Mouse (Mus musculus): ENCODE results near the gene Gm49387.
"Not testable (repeated sequence)": the region's sequence is repeated elsewhere in the genome, so short reads cannot be mapped to it uniquely, and the experiment has no call there.

The Gm49387 gene

DNA sequence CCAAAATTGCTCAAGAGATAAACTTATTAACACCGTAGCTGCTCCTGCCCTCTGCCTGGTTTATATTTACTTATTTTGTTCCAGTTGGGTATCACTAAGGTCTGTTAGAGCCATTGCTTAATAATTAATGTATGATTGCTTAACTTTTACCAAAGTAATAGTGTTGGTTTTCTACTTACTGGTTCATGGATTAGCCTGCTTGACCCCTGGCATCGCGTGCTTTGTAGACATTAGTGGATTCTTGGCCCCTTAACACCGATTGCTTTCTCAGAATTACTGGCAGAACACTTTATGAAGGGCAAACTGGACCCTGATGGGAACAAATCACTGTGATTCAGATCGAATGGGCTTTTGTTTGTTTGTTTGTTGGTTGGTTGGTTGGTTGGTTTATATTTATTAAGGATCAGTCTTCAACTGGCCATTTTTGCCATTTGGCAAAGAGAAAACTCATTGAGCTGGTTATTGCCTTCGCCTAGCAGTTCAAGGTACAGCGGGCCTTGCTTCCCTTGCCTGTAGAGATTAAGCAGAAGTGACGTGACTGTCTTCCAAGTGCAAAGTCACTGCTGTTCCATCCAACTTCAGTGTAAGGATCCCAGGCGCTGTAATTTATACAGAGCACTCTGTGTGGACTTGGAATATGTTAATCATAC lies 953 bp upstream of the Gm49387 start:
- no peak for DNase-seq (ENCODE audit: low spot score in 2 of 2)

DNA sequence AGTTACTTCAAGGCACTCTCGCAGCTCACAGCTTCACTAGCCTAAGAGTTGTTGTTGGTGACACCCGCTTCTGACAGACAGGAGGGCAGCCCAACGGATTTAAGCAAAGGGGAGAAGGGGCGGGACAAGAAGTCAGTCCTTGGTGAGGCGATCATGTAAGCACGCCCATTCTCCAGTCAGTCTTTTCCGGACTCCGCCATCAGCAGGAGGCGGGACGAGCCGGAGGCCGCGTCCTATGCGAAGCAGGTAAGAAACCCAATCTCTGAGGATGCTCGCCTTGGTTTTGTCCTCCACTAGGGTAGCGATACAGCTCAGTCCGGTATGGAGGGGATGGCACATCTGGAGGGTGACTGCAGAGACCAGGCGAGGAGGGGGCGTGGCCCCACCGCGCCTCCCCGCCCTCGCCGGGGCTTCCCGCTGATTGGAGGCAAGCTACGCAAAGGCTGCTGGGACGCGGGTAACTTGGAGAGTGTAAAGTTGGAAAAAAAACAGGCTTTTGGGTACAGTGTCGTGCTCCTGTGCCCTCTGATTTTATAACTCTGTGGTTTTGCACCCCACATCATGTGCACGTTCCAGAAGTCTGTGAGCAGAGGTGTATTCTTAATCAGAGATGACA lies 320 bp upstream of the Gm49387 start, which contains the start of the genes Btd and Hacl1:
Btd (plus strand) TSS at position 139 of the 616 bp plus-strand sequence.
Hacl1 (minus strand) TSS at position 397 of the 616 bp plus-strand sequence.
- DNase-seq (ENCODE audit: low spot score in 2 of 2), result peak; percentile 83 to 88

DNA sequence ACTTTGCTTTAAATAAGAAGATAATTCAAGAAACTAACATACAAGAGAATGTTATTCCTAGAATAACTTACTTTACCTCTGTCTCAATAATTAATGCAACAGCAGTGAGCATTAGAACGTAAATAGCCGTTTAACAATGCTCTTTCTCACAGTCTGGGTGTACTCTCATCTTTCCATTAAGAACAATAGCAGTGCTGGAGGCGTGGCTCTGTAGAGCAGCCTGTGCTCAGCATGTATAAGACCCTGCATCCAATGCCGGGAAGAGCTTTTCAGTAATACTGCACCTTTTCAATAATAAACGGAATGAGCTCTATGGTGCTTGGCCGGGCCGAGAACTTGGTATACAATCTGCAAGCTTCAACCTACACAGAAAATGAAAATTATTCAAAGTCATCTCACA lies 10.0 kb downstream of the Gm49387 start:
- DNase-seq (ENCODE audit: low spot score in 2 of 2), result no peak

DNA sequence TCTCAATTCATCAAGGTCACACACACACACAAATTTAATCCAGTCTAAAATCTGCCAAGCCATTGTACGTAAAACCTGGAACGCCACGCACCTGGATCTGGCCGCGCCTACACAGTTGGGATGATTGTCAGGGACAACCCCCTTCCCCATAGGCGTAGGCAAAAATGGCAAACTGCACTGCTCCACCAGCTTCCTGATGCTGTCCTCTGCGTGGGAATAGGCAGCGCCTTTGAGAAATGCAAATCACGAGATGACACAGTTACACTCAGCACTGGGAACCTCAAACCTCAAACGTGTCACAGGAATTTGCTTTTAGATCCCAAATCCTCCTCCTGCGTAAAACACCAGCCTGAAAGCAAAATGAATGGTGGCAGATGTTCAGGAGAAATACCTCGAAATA lies 17.9 kb downstream of the Gm49387 start:
- no peak for DNase-seq (ENCODE audit: low spot score in 2 of 2)

DNA sequence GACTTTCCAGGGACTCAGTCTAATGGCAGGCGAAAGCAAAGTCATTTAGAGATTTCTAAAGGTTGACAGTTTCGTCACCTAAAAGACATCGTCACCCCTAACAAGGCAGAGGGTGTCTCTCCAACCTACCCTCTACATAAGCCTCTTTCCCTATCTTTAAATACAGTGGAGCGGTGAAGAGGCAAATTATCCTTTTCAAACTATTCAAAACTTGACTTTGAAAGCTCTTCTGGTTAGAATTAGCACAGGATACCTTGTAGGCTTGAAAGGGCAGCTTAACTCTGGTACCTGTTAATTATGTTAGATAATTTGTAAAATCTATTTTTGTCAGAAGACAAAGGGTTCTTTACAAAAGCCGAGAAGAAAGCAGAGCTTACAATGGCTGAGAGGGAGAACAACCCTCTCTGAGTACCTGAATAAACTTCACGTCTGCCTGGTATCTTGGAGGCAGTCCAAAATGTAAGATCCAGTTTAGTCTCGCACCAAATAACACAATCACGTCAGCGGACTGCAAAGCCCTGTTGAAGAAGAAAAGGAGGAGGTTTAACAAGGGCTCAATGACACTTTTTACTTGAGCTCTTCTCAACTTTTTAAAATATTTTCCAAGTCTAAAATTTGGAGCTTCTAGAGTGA lies 20.0 kb downstream of the Gm49387 start:
- DNase-seq (ENCODE audit: low spot score in 2 of 2), result no peak

DNA sequence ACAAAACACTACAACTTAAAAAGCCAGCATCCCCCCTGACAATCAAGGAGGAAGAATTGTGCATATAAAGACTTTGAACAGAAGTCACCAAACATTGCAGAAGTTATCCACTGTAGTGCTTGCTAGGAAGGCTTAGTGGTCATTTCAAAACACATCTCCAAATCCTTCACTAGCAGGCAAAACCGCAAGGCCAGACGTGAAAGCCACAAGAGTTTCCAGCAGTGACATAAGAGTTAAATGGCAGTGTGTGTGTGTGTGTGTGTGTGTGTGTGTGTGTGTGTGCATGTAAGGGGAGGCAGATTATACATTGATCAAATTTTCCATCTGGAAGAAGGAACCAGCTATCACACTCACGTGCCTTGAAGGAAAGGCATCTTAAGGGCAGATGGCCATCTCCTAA lies 22.7 kb downstream of the Gm49387 start:
- DNase-seq (ENCODE audit: low spot score in 2 of 2), result no peak

DNA sequence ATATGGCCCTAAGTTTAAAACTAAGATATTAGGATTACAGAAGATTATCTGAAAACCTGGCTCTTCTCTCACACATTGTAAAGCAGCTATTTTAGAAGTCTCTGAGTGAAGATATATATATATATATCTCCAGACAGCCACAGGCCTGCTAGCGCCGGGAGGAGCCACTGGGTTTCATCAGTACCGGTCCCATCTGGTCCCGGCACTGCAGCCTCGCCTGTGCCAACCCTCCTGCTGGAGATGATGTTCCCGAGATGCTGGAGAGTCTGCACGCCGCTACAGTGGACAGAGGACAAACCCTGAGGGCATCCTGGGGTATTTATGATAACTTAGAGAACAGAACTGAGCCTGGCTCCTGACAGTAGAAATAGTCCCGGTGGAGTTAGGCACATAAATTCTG lies 23.5 kb downstream of the Gm49387 start:
- DNase-seq (ENCODE audit: low spot score in 2 of 2), result no peak

DNA sequence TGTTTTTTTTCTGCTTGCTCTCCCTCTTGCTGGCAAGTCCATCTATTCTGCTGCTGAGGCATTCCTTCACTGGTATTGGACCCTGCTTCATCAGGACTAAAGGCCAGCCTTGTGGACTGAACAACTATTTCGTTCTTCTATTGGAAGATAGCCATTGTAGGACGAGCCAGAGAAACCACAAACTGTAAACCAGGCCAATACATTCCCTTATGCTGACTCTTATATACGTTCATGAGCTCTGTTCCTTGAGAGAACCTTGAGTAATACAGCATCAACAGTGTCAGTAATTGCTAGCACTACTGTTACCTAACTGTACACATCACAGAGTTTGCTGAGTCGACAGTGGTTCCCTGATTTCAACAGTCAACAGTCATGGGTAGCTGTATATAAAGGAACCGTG lies 27.0 kb downstream of the Gm49387 start:
- no peak for DNase-seq (ENCODE audit: low spot score in 2 of 2)

DNA sequence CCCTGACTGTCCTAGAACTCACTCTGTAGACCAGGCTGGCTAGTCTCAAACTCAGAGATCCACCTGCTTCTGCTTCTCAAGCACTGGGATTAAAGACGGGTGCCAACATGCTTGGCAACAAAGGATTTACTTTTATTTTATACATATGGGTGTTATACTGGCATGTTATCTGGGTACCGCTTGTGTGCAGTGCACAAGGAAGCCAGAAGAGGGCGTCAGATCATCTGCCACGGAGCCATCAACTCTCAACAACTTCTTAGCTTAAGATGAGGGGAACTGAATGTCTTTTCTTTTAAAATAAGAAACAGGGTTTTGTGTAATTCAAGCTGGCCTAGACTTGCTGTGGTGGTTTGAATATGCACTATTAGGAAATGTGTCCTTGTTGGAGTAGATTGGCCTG lies 28.7 kb downstream of the Gm49387 start:
- DNase-seq (ENCODE audit: low spot score in 2 of 2), result no peak

DNA sequence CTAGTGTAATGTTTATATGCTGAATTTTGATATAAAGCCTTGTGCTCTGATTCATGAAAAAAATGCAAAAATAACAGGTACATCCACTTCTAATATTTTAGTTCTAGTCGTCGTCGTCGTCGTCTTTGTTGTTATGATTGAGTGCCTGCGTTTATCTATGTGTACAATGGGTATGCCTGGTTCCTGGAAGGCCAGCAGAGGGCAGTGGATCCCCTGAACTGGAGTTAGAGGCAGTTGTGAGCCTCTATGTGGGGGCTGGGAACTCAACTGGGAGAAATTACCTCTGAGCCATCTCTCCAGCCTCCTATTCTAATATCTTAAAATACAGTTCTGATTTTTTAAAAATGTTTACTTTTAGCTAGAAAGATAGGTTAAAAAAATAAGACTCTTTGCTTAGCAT lies 35.2 kb downstream of the Gm49387 start:
- DNase-seq (ENCODE audit: low spot score in 2 of 2), result no peak

DNA sequence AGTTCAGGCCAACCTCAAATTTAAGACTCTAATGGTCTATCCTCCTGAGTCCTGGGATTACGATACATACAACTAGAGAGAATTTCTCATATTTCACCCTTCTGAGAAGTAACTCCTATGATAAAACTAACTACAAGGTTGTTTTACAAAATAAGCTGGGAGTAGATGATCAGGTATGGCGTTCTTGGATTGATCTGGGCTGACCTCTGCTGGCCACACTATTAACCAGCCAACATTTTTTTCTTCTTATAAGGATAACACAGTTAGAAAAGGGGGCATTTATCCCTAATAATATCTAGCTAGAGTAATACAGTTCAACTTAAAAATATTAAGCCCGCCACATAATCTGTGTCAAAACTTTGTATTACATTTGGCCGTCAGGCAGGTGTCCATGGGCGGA lies 35.8 kb downstream of the Gm49387 start:
- DNase-seq (ENCODE audit: low spot score in 2 of 2), result no peak

DNA sequence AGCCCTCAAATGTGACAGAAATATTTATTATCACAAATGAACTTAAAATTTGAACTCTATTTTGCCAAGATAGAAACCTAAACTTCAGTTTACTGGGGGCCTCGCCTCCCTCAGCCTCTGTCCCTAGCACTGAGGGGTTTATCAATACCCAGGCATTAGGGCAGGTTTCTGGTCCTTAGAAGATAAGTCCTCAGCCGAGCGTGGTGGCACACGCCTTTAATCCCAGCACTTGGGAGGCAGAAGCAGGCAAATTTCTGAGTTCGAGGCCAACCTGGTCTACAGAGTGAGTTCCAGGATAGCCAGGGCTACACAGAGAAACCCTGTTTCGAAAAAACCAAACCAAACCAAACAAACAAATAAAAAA lies 38.1 kb downstream of the Gm49387 start:
- DNase-seq (ENCODE audit: low spot score in 2 of 2), result not testable (repeated sequence)

DNA sequence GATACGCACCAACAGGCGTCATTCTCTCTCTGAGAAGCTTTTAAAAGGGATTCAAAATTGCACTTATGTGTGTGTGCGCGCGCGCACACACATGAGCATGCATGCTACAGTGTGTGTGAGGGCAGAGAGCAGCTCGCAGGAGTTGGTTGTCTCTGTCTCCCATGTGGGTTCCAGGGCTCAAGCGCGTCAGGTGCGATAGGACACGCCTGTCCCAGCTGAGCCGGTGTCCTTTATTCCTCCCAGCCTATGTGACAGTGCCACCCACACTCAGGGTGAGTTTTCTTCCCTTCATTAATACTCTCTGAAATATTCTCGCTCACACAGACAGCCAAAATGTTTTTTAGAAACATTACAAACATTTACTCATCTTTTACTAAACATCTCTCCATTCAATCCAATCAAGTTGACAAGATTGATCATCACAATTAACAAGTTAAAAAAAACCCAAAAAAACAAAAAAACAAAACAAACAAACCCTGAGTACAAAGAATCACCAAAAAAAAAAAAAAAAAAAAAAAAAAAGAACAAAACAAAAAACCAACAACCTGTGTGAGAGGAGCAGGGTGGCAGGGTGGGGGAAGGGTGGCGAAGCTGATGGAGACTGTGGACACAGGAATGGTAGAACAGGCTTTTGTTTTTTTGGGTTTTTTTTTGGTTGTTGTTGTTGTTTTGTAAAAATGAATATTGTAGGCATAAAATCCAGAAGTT lies 38.6 kb downstream of the Gm49387 start:
- DNase-seq (ENCODE audit: low spot score in 2 of 2), result no peak

DNA sequence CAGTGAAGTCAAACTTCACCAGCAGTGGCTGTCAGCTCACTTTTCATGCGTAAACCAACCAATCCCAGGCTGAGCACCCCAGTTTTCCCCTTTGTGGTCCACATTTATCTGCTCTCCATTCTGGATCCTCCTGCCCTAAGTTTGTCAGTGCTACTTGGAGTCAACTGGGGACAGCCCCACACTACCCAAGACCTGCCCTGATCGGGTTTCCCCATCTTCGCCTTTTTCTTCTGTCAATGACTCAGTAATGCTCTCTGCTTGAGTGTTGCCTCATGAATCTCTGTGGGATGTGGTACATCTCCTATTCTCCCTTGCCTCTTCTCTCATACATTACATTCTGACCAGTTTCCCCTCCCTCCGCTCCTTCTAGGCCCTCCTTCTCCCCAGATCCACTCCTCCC lies 43.2 kb downstream of the Gm49387 start:
- no peak for DNase-seq (ENCODE audit: low spot score in 2 of 2)

DNA sequence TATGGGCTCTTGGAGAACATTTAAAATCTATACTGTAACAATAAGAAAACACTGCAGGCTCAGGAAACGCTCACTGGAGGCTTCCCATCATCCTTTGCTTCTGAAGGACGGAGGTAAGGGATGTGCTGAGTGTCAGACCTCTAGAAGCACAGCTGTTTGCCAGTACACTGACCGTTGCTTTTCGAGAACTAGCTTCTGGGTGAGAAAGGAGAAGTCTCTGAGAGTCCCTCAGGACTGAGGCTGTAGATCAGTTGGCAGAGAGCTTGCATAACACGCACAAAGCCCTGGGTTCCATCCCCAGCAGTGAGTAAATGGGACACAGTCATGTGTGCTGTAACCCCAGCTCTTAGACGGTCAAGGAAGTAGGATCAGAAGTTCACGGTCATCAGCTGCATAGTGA lies 44.3 kb downstream of the Gm49387 start:
- no peak for DNase-seq (ENCODE audit: low spot score in 2 of 2)

DNA sequence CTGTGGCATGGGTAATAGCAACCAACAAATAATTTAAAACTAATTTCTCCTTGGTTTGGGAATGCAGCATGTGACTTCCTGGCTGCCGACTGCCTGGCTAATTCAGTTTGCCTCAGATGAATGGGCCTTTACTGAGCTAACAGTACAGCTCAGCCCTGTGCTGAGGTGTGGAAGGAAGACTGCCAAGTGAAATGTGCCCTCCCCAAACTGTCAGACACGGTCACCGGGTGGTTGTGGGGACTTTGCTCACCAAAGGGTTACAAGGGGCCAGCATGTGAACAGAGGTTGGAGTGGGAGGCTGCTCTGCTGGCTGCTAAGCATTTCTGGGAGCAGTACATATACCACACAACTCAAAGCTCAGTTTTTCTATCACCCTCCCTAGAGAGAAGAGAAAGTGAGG lies 46.0 kb downstream of the Gm49387 start:
- no peak for DNase-seq (ENCODE audit: low spot score in 2 of 2)

DNA sequence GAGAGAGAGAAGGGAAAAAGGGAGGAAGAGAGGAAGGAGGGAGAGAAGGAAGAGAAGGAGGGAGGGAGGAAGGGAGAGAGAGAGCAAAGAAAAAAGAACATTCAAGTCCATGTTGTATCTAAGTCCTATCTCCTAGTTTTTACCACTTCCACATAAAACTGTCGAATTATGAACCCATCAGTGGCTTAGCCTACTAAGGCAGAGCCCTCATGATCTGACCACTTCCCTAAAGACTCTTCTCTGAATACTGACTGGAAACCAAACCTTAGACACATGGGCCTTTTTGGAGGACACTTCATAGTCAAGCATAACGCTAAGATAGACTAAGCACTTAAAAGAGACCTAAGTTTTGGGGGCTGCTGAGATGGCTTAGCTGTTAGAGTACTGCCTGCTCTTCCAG lies 47.6 kb downstream of the Gm49387 start:
- no peak for DNase-seq (ENCODE audit: low spot score in 2 of 2)

DNA sequence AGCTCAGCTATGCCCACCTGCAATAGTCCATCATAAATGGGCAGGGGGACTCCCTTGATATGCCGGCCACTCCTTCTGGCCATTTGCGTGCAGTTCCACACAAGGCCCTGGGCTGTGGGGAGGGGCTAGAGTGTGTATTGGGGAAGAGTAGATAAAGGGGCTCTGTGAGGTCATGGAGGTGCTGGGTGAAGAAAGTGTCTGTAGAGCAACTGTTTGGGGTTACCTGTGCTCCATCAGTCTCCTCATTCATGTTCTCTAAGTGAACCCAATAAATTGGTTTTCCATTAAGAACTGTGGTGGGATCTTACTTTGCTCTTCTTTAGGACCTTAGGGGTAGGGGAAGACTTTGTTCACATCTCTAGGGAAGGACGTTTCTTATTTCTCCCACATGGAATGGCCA lies 49.4 kb downstream of the Gm49387 start, which contains the start of gene Colq:
Colq (minus strand) TSS at position 101 of the 400 bp plus-strand sequence.
- DNase-seq (ENCODE audit: low spot score in 2 of 2), result no peak

DNA sequence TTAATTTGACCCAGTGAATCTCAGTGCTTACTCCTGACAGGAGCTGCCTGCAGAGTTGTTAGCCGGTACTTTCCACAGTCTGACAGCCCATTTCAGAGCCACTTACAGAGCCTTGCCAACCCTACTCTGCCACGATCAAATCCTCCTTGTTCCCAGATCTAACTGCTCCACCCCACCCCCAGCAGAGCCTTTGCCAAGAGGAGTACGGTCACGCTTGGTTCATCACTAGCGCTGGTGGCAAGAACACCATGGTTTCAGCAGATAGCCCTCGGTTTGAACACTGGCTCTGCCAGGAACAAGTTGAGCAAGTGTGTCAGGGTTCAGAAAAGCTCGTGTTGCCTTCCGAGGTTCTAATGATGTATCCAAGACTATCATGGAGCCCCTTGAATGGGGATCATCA lies 54.2 kb downstream of the Gm49387 start:
- DNase-seq (ENCODE audit: low spot score in 2 of 2), result no peak

DNA sequence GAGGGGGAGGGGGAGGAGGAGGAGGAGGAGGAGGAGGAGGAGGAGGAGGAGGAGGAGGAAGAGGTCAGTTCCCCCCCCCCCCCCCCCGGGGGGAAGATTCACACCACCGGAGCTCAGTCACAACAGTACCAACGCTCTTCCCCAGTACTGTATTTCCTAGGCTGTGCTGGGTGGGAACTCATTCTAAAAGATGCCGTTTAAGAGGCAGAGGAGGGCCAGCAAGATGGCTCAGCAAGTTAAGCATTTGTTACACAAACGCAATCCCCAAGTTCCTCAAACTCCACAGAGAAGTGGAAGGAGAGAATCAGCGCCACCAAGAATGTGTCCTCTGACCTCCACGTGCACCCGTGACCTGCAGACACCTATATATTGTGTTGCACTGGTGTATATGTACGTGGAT lies 57.6 kb downstream of the Gm49387 start:
- no peak for DNase-seq (ENCODE audit: low spot score in 2 of 2)

DNA sequence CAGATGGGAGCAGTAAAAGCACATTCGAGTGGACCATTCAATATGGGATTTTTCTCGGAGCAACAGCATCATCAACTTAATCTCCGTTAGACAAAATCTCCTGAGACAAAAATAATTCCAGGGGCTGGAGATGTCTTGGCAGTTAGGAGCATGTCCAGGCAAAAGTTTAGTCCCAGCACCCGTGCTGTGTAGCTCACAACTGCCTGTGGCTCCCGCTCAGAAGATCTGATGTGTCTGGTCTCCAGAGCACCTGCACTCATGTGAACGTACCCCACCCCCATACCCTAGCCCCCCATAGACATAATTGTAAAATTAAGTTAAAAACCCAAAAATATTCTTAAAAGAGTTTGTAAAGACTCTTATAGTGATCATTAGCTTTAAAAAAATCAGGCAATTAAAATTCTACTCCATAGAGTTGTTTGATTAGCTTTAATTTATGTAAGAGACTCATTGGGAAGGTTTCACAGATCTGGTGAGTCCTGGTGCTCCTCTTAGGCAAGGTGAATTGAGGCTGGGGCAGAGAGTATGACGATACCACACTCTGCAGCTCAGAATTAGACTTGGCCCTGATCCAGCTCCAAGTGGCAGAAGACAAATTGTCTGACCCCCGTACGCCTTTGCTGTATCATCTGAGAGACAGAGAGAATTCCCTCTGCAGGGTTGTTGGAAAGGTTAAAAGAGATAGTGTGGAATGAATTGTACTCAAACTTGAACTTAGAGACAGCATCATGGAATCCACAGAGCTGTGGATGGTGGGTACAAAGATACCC lies 62.5 kb downstream of the Gm49387 start:
- no peak for DNase-seq (ENCODE audit: low spot score in 2 of 2)
